In genomic region chr7:117875241-117875640, GRCm38 (mm10) we compare ENCODE assay signal across 16 mouse cellular contexts.
DNase-seq lines count a peak whose midpoint lies in the region; ATAC-seq and TF ChIP-seq lines count a peak whose summit lies in the region.
"Had no signal": no experiment of that assay in that cellular context is flagged by ENCODE, and none has a peak within 500 bp of the region (broad histone marks: within the 10 kb centered on the region; RNA-seq: fewer than 3 reads in every experiment).

No protein-coding gene starts in this region.

- TF ChIP-seq POLR2A in kidney, adult 2 months (IDR thresholded peaks at IDR 0.05; ENCODE audit: low read depth, low read length) = no peak

- no peak overlapping the region for H3K4me3 ChIP-seq in kidney, adult 2 months (ENCODE audit: insufficient read depth, low read depth, low read length)
- no peak overlapping the region for H3K4me3 ChIP-seq in kidney, embryonic 15.5 days (replicated peaks)
- H3K4me3 ChIP-seq in midbrain, postnatal 0 days (ENCODE audit: low read depth, low read length) = no peak overlapping the region
- no peak overlapping the region for H3K4me3 ChIP-seq in midbrain, embryonic 14.5 days (replicated peaks; ENCODE audit: low read depth, low read length)
- H3K4me3 ChIP-seq: embryonic facial prominence, embryonic 10.5 days; forebrain, embryonic 13.5 days; heart, adult 2 months; heart, embryonic 15.5 days had no signal

- H3K9me3 ChIP-seq in kidney, embryonic 15.5 days (replicated peaks) = no peaks in the 10 kb centered on the region
- no peaks in the 10 kb centered on the region for H3K9me3 ChIP-seq in midbrain, postnatal 0 days (ENCODE audit: low read length)
- no peaks in the 10 kb centered on the region for H3K9me3 ChIP-seq in midbrain, embryonic 14.5 days (ENCODE audit: control insufficient read depth, low read length)
- H3K9me3 ChIP-seq: embryonic facial prominence, embryonic 10.5 days; heart, embryonic 15.5 days had no signal

- no peak for TF ChIP-seq CTCF in kidney, adult 2 months (conservative IDR thresholded peaks at IDR 0.05; ENCODE audit: insufficient read depth, insufficient read length, low read depth, low read length)
- no peak for TF ChIP-seq CTCF in midbrain, postnatal 0 days (IDR thresholded peaks at IDR 0.05)

- no peaks in the 10 kb centered on the region for H3K4me1 ChIP-seq in kidney, adult 2 months (ENCODE audit: control insufficient read depth, insufficient read depth, low read length)
- H3K4me1 ChIP-seq in kidney, embryonic 15.5 days = no peaks in the 10 kb centered on the region
- H3K4me1 ChIP-seq in midbrain, postnatal 0 days (ENCODE audit: insufficient read depth, low read length) = no peaks in the 10 kb centered on the region
- H3K4me1 ChIP-seq in midbrain, embryonic 14.5 days (ENCODE audit: control insufficient read depth, insufficient read depth, low read length) = no peaks in the 10 kb centered on the region
- H3K4me1 ChIP-seq: embryonic facial prominence, embryonic 10.5 days; heart, embryonic 15.5 days had no signal

- no peaks in the 10 kb centered on the region; the same call in 1 of the 2 replicates for H3K27me3 ChIP-seq in kidney, adult 2 months (replicated peaks; ENCODE audit: control insufficient read depth, insufficient read depth, low read length)
- H3K27me3 ChIP-seq in kidney, embryonic 15.5 days = no peaks in the 10 kb centered on the region
- no peaks in the 10 kb centered on the region for H3K27me3 ChIP-seq in midbrain, postnatal 0 days (ENCODE audit: insufficient read depth, low read length)
- H3K27me3 ChIP-seq in midbrain, embryonic 14.5 days (ENCODE audit: control insufficient read depth, insufficient read depth, low read length) = no peaks in the 10 kb centered on the region
- H3K27me3 ChIP-seq: forebrain, embryonic 13.5 days had no signal

- H3K36me3 ChIP-seq in kidney, adult 2 months (ENCODE audit: control insufficient read depth, insufficient read depth, low read length) = no peaks in the 10 kb centered on the region
- H3K36me3 ChIP-seq in kidney, embryonic 15.5 days = no peaks in the 10 kb centered on the region
- H3K36me3 ChIP-seq in midbrain, postnatal 0 days (ENCODE audit: insufficient read depth, low read length) = no peaks in the 10 kb centered on the region
- no peaks in the 10 kb centered on the region for H3K36me3 ChIP-seq in midbrain, embryonic 14.5 days (ENCODE audit: control insufficient read depth, insufficient read depth, low read length)
- H3K36me3 ChIP-seq: embryonic facial prominence, embryonic 10.5 days; heart, embryonic 15.5 days had no signal

- no peak for ATAC-seq in cerebellum, adult (ENCODE audit: insufficient number of reproducible peaks, low FRiP score, low TSS enrichment)
- no peak for ATAC-seq in kidney, embryonic 15.5 days (replicated peaks; ENCODE audit: low FRiP score)
- no peak for ATAC-seq in midbrain, postnatal 0 days (ENCODE audit: low FRiP score)
- no peak for ATAC-seq in midbrain, embryonic 14.5 days (ENCODE audit: low FRiP score, low TSS enrichment)
- ATAC-seq: forebrain, embryonic 13.5 days; intestine, embryonic 16.5 days had no signal

- WGBS in kidney, adult 2 months = 73% methylated on average over 2 of the region's 2 CpGs
- 83% methylated on average over 2 of the region's 2 CpGs for WGBS in kidney, embryonic 15.5 days
- 80% methylated on average over 2 of the region's 2 CpGs for WGBS in midbrain, postnatal 0 days
- 91% methylated on average over 2 of the region's 2 CpGs for WGBS in midbrain, embryonic 14.5 days

- no peak overlapping the region for H3K27ac ChIP-seq in kidney, adult 2 months (ENCODE audit: insufficient read depth, low read depth, low read length)
- H3K27ac ChIP-seq in kidney, embryonic 15.5 days = no peak overlapping the region
- no peak overlapping the region for H3K27ac ChIP-seq in midbrain, postnatal 0 days (ENCODE audit: low read depth, low read length)
- H3K27ac ChIP-seq in midbrain, embryonic 14.5 days (replicated peaks; ENCODE audit: low read depth, low read length) = no peak overlapping the region
- H3K27ac ChIP-seq: embryonic facial prominence, embryonic 10.5 days; forebrain, embryonic 13.5 days; heart, adult 2 months; heart, embryonic 15.5 days; hindbrain, embryonic 14.5 days had no signal

- H3K4me2 ChIP-seq in kidney, embryonic 15.5 days = no peak overlapping the region
- H3K4me2 ChIP-seq in midbrain, postnatal 0 days (ENCODE audit: low read depth, low read length, poor library complexity, severe bottlenecking) = no peak overlapping the region
- H3K4me2 ChIP-seq in midbrain, embryonic 14.5 days (ENCODE audit: low read length) = no peak overlapping the region
- H3K4me2 ChIP-seq: forebrain, embryonic 13.5 days; heart, embryonic 11.5 days; heart, embryonic 15.5 days; hindbrain, embryonic 14.5 days had no signal

- peak; percentile 68 for DNase-seq in cerebellum, postnatal 14 days
- peak; percentile 9 for DNase-seq in kidney, adult 2 months
- DNase-seq in midbrain, postnatal 0 days (ENCODE audit: low spot score) = peak; percentile 67
- no peak for DNase-seq in midbrain, embryonic 14.5 days
- no peak for DNase-seq in gastrocnemius, postnatal 25 days
- DNase-seq: adrenal gland, postnatal 10 days; heart, adult 2 months; heart, postnatal 14 days had no signal

- H3K9ac ChIP-seq in kidney, embryonic 15.5 days = no peak overlapping the region
- H3K9ac ChIP-seq in midbrain, postnatal 0 days (replicated peaks; ENCODE audit: low read length, poor library complexity, severe bottlenecking) = no peak overlapping the region
- no peak overlapping the region for H3K9ac ChIP-seq in midbrain, embryonic 14.5 days (replicated peaks; ENCODE audit: low read length)
- H3K9ac ChIP-seq: forebrain, embryonic 13.5 days; heart, embryonic 15.5 days; hindbrain, embryonic 14.5 days had no signal

Comparison
In these comparisons a context has a peak if more than half of its experiments do, and no peak if none do; other contexts are left out.
1. DNase-seq: peak in cerebellum, postnatal 14 days (2 of 2), kidney, adult 2 months (single experiment) and midbrain, postnatal 0 days (single experiment); none in midbrain, embryonic 14.5 days (single experiment) and gastrocnemius, postnatal 25 days (single experiment).